Mouse (Mus musculus) liver, adult (tissue): ENCODE measurements around the gene Gzmg.
"Not testable (repeated sequence)": the region's sequence is repeated elsewhere in the genome, so short reads cannot be mapped to it uniquely, and the experiment has no call there.

Source experiments
- GATA4 ChIP-seq: IDR thresholded peaks from 2 replicates; pipeline ENCODE4 v1.6.1; 2014; ENCODE audit warnings: mild to moderate bottlenecking, low read length; ENCODE audit not compliant: insufficient replicate concordance

Gzmg gene

DNA sequence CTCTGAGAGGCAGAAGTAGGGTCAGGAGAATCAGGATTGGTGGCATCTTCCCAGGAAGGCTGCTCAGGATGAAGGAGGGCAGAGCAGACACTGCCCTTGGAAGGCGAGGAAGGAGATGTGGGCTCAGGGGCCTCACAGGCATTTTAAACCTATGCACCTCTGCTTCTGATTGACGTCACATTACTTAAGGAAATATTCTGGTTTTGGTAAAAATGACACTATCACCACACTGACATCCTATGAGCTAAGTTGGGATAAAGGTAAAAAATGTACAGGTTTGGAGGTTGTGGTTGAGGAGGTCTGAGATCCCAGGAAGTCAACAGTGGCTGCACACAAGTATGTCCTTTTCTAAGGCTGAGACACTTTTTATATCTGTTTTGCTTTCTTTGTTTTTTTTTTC, at the start of gene Gzmg:
Gene Gzmg (minus strand): TSS at position 101 of the 400 bp plus-strand sequence.
- TF ChIP-seq GATA4: not testable (repeated sequence)

GRCm38 (mm10) chr14:56205613-56206012, 46.2 kb upstream of the Gzmg start:
- TF ChIP-seq GATA4: no peak

DNA sequence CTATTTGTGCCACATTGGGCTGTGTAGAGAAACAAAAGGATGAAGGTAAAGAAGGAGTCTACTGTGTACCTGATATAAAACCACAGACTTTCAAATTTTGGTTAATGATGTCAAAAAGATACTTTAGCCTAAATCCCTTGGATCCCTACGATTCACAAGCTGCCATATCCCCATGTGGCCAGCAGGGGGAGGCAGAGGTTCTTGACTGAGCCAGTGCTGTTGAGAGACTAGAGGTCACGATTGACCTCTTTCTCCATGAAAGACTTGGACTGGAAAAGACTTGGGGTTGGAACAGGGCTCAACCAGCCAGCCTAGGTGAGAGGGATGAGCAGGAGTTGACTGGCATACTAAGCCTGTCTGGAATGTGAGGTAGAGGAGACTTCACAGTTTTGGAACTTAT, 44.6 kb upstream of the Gzmg start:
- TF ChIP-seq GATA4: no peak

GRCm38 (mm10) chr14:56186946-56187345, 27.6 kb upstream of the Gzmg start:
- TF ChIP-seq GATA4: no peak

DNA sequence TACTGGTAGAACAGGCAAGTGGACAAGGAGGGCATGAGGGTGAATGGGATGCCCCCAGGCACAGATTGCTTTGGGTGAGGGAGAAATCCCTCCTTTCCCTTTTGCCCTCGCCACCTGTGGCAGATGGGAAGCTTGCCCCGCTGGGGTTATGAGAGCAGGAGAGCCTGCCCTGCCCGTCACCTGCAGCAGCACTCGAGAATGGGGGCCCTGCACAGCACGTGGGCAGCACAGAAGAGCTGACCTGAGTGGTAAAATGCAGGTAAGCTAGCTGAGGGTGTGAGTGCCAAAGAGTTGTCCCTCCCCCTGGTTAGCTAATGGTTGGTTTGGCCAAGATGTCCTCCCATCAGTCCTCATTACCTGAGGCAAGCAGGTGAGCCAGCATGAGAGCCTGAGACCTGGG, 27.1 kb upstream of the Gzmg start:
- no peak for TF ChIP-seq GATA4

GRCm38 (mm10) chr14:56174499-56174898, 15.1 kb upstream of the Gzmg start, which contains the start of gene Gzmn:
Gene Gzmn (minus strand): TSS chr14:56174599.
- TF ChIP-seq GATA4: no peak

GRCm38 (mm10) chr14:56173396-56173795, 14.0 kb upstream of the Gzmg start:
- TF ChIP-seq GATA4: no peak

DNA sequence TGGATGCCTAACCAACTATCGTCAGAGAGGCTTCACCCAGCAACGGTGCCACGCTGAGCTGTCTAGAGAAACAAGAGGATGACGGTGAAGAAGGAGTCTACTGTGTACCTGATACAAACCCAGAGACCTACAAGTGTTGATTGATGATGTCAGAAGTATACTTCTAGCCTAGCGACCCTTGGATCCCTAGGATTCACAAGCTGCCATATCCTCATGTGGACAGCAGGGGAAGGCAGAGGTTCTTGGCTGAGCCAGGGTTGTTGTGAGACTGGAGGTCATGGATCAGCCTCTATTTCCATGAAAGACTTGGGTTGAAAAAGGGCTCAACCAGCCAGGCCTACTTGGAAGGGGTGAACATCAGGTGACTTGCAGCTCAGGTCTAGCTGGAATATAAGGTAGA, 13.4 kb upstream of the Gzmg start:
- TF ChIP-seq GATA4: no peak

DNA sequence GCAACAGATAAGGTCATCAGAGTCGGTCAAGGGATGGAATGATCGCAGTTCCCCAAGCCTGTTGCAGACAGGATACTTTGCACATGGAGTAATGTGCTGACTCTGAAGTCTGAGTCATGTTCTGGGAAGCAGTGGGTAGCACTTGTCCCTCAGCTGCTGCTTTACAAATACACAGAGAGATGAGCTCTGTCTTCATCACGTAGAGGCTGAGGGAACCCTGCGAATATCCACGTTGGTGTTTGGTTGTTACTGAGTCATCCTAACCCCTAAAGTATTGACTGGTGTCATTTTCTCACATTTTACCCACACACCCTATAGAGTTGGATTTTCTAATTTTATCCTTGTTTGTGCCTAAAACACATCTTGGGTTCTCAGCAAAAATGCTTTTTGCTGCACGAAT, 8.6 kb upstream of the Gzmg start:
- TF ChIP-seq GATA4: no peak

GRCm38 (mm10) chr14:56162109-56162508, 2.7 kb upstream of the Gzmg start:
- no peak for TF ChIP-seq GATA4

- no peak for TF ChIP-seq GATA4
These were observed 4.0 kb downstream of the Gzmg start for GRCm38 (mm10) chr14:56155340-56155739.

DNA sequence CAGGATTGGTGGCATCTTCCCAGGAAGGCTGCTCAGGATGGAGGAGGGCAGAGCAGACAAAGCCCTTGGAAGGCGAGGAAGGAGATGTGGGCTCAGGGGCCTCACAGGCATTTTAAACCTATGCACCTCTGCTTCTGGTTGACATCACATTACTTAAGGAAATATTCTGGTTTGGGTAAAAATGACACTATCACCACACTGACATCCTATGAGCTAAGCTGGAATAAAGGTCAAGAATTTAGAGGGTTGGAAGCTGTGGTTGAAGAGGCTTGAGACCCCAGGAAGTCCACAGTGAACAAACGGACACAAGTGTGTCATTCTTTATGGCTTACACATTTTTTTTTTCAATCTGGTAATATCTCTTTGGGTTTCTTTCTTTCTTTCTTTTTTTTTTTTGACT, 26.9 kb downstream of the Gzmg start, which contains the start of gene Gzmd:
Gene Gzmd (minus strand): TSS at position 101 of the 400 bp plus-strand sequence.
- TF ChIP-seq GATA4: not testable (repeated sequence)

- TF ChIP-seq GATA4: no peak
These were observed 31.0 kb downstream of the Gzmg start for GRCm38 (mm10) chr14:56128341-56128740.

GRCm38 (mm10) chr14:56123516-56123915, 35.9 kb downstream of the Gzmg start:
- no peak for TF ChIP-seq GATA4

GRCm38 (mm10) chr14:56120525-56120924, 38.9 kb downstream of the Gzmg start, which contains the start of gene Gzme:
Gene Gzme (minus strand): TSS chr14:56120625.
- TF ChIP-seq GATA4: no peak
